Mouse (Mus musculus) midbrain, embryonic 14.5 days (tissue): Measurements from ENCODE around the gene Dgkd. TPM values are rescaled to one million over a fixed set of nuclear protein-coding genes. Genes with fewer than 3 reads are reported as not detected.
A peak's percentile ranks its signal among the peaks of the same experiment; 100 is the strongest.

Experiments used
- ATAC-seq: fragments of 200-750 bp; cut with Nextera tagmentation; 2 replicates; pipeline ENCODE4 v1.8.0; 2017; ENCODE audit warnings: moderate number of reproducible peaks, moderate library complexity; ENCODE audit not compliant: low FRiP score, low TSS enrichment
- DNase-seq: peaks from one replicate; pipeline ENCODE4 v3.0.0-alpha.2; 2015
- H3K27ac ChIP-seq: fragments of 300-500 bp; sonication (generic); replicated peaks from 2 replicates; pipeline ENCODE4 v1.5.1; 2014; ENCODE audit warnings: mild to moderate bottlenecking, low read depth, low read length, moderate library complexity
- H3K27me3 ChIP-seq: fragments of 300-500 bp; sonication (generic); 2 replicates; pipeline ENCODE4 v1.6.1; 2014; ENCODE audit warnings: low read length, control low read depth, mixed read lengths; ENCODE audit not compliant: control insufficient read depth, insufficient read depth
- H3K36me3 ChIP-seq: fragments of 300-500 bp; sonication (generic); 2 replicates; pipeline ENCODE4 v1.6.1; 2014; ENCODE audit warnings: low read length, control low read depth; ENCODE audit not compliant: control insufficient read depth, insufficient read depth
- H3K4me1 ChIP-seq: fragments of 300-500 bp; sonication (generic); 2 replicates; pipeline ENCODE4 v1.6.1; 2014; ENCODE audit warnings: mild to moderate bottlenecking, antibody characterized with exemption, low read length, control low read depth; ENCODE audit not compliant: control insufficient read depth, insufficient read depth
- H3K4me2 ChIP-seq: fragments of 300-500 bp; sonication (generic); 2 replicates; pipeline ENCODE4 v1.6.1; 2014; ENCODE audit warnings: mild to moderate bottlenecking, low read length, moderate library complexity
- H3K4me3 ChIP-seq: fragments of 300-500 bp; sonication (generic); replicated peaks from 2 replicates; pipeline ENCODE4 v1.5.1; 2014; ENCODE audit warnings: low read depth, low read length
- H3K9ac ChIP-seq: fragments of 300-500 bp; sonication (generic); replicated peaks from 2 replicates; pipeline ENCODE4 v1.6.1; 2014; ENCODE audit warnings: mild to moderate bottlenecking, low read length, moderate library complexity
- H3K9me3 ChIP-seq: fragments of 300-500 bp; sonication (generic); 2 replicates; pipeline ENCODE4 v1.6.1; 2016; ENCODE audit warnings: low read length, control low read depth, mixed read lengths; ENCODE audit not compliant: control insufficient read depth
- WGBS: fragments of 180-500 bp; shearing (Covaris S2); extraction: QIAGEN DNeasy Blood & Tissue Kit; methylation state at CpG from one replicate; pipeline ENCODE4 v1.1.7; 2014; 5-methylcytosine and 5-hydroxymethylcytosine counted together
- polyA plus RNA-seq: library from polyadenylated mRNA; unstranded; fragments of >200 nt; fragmentation: Nextera tagmentation; extraction: Ambion mirVana; gene quantifications from 2 replicates; pipeline ENCODE4 v1.2.1, GENCODE M21; 2014

Dgkd gene
- polyA plus RNA-seq = 48.0 and 50.2 TPM in 2 replicates

DNA sequence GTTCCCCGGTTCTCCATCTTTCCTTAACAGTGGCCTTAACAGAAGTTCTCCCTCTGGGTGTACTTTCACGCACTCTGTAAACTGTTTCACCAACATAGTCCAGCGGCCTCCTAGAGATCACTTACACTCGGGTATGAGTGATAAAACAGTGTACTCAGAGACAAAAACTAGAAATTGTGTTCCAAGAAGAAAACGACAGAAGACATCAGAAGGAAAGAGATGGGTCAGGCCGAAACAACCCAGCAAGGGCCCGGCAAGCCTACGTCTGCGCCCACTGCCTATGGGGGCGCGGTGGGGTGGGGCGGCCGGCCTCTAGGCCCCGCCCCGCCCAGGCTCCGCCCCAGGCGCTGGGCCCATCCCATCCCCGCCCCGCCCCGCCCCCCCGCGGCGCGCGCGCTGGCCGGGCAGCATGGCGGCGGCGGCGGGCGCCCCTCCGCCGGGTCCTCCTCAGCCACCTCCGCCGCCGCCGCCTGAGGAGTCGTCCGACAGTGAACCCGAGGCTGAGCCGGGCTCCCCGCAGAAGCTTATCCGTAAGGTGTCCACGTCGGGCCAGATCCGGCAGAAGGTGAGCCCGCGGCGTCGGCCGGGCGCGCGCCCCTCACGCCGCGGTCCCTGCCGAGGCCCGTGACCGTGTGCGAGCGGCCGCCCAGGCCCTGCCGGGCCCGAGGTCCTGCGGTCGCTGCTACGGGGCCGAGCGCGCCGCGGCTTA is at the start of gene Dgkd:
Gene Dgkd, plus strand, starts transcription at position 396 of the 709 bp plus-strand sequence.
- Histone ChIP-seq H3K9me3 (no peaks in the 10 kb centered on the region), H3K27me3 (no peaks in the 10 kb centered on the region), H3K9ac (peak within 1 kb of the TSS; percentile 87), H3K4me2 (peak within 1 kb of the TSS; percentile 93), H3K27ac (peak within 1 kb of the TSS; percentile 84), H3K4me3 (peak within 1 kb of the TSS; percentile 89), H3K4me1 (peaks cover 15% of the 10 kb centered on the region), H3K36me3 (no peaks in the 10 kb centered on the region)
- under 1% methylated on average over 69 of the region's 74 CpGs for WGBS
- ATAC-seq = peak; percentile 95
- peak; percentile 93 for DNase-seq

DNA sequence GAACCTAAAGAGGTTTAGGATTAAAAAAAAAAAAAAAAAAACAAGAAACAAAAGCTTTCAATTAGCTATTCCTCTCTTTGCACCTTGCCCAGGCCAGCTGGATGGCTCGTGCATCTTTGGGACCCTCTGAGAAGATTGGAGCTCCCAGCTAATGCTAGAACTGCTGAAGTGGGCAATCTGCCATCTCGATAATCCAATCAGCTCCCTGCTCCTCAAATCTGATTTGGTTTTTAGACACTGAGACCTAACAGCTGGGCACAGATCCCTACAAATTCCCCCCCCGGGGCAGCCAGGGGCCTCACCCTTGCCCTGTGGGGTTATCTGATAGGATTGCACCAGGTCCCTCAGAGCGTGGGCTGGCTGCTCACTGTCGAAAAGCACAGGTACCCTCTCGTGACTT is 49.5 kb upstream of the Dgkd start, which contains the start of gene Sag:
Gene Sag, plus strand, starts transcription at position 105 of the 400 bp plus-strand sequence.
- Histone ChIP-seq H3K27me3 (no peaks in the 10 kb centered on the region), H3K27ac (no peak within 1 kb of the TSS), H3K9ac (no peak within 1 kb of the TSS), H3K4me1 (no peaks in the 10 kb centered on the region), H3K4me3 (no peak within 1 kb of the TSS), H3K36me3 (no peaks in the 10 kb centered on the region), H3K9me3 (no peaks in the 10 kb centered on the region), H3K4me2 (no peak within 1 kb of the TSS)
- DNase-seq = peak; percentile 14
- ATAC-seq = no peak
- 71% methylated on average over 6 of the region's 6 CpGs for whole genome bisulfite sequencing

DNA sequence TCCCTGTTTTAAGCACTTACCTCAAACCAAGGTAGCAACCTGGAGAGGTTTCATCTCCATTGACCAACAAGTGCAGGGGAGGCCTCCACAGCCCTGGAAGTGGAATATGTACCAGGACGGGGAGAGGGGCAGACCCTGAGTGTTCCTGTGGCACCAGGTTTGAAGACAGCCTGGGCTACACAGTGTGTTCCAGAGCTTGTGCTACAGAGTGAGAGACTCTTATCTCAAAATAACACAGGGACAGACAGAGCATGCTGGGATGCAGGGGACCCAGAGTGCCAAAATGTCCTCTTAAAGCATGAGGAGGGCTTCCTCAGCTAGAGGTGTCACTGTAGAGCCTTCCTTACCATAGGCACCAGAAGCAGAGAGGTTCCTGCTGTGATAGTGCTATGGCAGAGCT is 45.3 kb upstream of the Dgkd start:
- Histone ChIP-seq H3K9me3 (no peaks in the 10 kb centered on the region), H3K9ac (no peak overlapping the region), H3K4me3 (no peak overlapping the region), H3K27ac (no peak overlapping the region), H3K27me3 (no peaks in the 10 kb centered on the region), H3K4me1 (no peaks in the 10 kb centered on the region), H3K36me3 (no peaks in the 10 kb centered on the region), H3K4me2 (no peak overlapping the region)
- ATAC-seq = no peak
- no peak for DNase-seq
- 85% methylated on average over 1 of the region's 1 CpGs for WGBS

DNA sequence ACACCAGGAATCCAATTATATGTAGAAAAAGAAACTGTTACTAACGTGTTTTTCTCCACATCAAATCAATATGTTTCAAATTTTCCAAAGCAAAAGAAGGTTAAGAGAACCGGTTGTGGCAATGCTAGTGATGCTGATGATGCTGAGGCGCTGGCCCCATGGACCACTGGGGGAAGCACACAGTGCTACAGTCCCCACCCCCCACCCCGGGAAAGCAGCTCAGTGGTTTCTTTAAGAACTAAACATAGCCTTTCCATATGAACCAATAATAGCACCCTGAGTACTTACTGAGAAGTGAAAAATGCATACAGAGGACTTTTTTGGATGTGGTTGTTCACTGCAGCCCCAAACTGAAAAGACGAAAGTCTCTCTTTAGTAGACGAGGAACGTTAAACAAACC is 41.7 kb upstream of the Dgkd start:
- Histone ChIP-seq H3K36me3 (no peaks in the 10 kb centered on the region), H3K4me1 (no peaks in the 10 kb centered on the region), H3K27ac (no peak overlapping the region), H3K4me2 (no peak overlapping the region), H3K4me3 (no peak overlapping the region), H3K9ac (no peak overlapping the region), H3K9me3 (no peaks in the 10 kb centered on the region), H3K27me3 (no peaks in the 10 kb centered on the region)
- DNase-seq (no peak), ATAC-seq (no peak)
- WGBS = 89% methylated on average over 7 of the region's 7 CpGs

DNA sequence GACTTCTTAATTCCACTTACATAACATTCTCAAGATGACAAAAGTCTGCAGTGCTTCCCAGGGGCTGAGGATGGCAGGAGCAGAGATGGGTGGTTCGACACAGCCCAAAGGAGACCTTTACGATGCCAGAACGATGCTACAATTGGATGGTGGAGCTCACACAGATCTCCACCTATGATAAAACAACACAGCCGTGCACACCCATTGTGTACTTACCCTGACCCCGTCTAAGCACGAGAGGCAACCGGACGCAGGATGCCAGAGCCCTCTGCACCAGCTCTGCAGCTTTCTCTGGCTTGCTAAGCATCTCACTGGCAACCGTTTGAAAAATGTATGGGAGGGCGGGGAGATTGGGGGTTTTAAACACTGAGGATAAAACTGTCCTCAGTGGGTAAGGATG is 41.0 kb upstream of the Dgkd start:
- Histone ChIP-seq H3K27ac (no peak overlapping the region), H3K4me3 (no peak overlapping the region), H3K36me3 (no peaks in the 10 kb centered on the region), H3K9ac (no peak overlapping the region), H3K27me3 (no peaks in the 10 kb centered on the region), H3K9me3 (no peaks in the 10 kb centered on the region), H3K4me1 (no peaks in the 10 kb centered on the region), H3K4me2 (no peak overlapping the region)
- no peak for ATAC-seq
- DNase-seq = no peak
- 84% methylated on average over 10 of the region's 10 CpGs for WGBS

DNA sequence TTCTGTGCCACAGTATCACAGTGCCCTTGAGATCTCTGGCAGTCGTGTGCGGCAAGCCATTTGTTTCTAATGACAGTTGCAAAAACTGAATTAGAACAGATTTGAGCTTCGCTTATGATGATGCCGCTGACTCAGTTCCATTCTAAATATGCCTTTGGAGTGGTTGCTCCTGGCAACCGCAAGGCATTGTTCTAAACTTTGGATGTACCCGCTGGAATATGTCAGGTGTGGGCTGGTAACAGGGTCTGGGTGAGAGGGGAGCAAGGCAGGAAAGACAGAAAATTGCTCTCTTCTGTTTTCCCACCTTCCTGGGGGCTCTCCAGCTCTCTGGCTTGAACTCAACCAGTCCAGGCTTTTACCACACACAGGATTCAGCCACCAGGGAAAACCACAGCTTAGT is 39.9 kb upstream of the Dgkd start:
- 74% methylated on average over 6 of the region's 6 CpGs for WGBS
- H3K4me1 ChIP-seq = no peaks in the 10 kb centered on the region
- ATAC-seq (no peak), DNase-seq (no peak)
- no peaks in the 10 kb centered on the region for H3K27me3 ChIP-seq
- H3K27ac ChIP-seq = no peak overlapping the region
- no peak overlapping the region for H3K4me2 ChIP-seq
- H3K4me3 ChIP-seq = no peak overlapping the region
- no peak overlapping the region for H3K9ac ChIP-seq
- no peaks in the 10 kb centered on the region for H3K36me3 ChIP-seq
- no peaks in the 10 kb centered on the region for H3K9me3 ChIP-seq

DNA sequence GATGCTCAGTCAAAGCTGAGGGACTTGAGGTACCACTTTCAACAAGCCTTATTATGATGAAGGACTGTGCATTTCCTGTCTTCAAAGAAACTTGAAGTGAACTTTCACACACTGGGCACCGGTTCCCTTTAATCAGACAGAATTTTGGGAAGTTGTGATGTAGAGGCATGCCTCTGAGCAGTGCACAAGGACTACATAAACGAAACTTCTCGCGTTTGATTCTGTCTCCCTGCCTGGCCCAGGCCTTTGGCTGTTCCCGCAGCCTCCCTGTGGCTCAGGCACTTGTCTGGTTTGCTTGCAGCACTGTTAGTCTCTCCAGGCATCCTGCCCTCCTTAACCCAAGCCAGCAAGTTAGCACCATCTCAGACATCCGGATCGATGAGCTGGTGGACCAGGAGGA is 39.4 kb upstream of the Dgkd start:
- no peak overlapping the region for H3K27ac ChIP-seq

DNA sequence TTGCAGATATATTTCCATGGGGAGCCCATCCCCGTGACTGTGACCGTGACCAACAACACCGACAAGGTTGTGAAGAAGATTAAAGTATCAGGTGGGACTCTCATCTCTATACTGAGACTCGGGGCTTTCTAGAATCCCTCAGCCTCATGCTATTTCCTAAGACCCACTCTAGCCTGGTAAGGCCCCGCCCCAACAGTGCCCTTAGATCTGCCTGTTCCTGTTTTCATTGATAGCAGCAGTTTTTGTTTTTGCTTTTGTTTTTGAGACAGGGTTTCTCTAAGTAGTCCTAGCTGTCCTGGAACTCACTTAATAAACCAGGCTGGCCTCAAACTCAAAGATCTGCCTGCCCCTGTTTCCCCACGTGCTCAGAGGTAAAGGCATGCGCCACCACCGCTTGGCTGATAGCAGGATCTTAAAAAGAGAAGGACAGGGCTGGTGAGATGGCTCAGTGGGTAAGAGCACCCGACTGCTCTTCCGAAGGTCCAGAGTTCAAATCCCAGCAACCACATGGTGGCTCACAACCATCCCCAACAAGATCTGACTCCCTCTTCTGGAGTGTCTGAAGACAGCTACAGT is 28.6 kb upstream of the Dgkd start:
- Histone ChIP-seq H3K4me3 (no peak overlapping the region), H3K27me3 (no peaks in the 10 kb centered on the region), H3K9ac (no peak overlapping the region), H3K4me1 (no peaks in the 10 kb centered on the region), H3K36me3 (no peaks in the 10 kb centered on the region), H3K9me3 (no peaks in the 10 kb centered on the region), H3K27ac (no peak overlapping the region), H3K4me2 (no peak overlapping the region)
- no peak for DNase-seq
- 91% methylated on average over 10 of the region's 10 CpGs for WGBS
- ATAC-seq = no peak

More for the DNA sequence above, 39.4 kb upstream of the Dgkd start:
- 83% methylated on average over 7 of the region's 7 CpGs for WGBS
- no peak overlapping the region for H3K4me2 ChIP-seq
- no peak overlapping the region for H3K4me3 ChIP-seq
- no peaks in the 10 kb centered on the region for H3K27me3 ChIP-seq
- DNase-seq = no peak
- H3K4me1 ChIP-seq = no peaks in the 10 kb centered on the region
- no peak for ATAC-seq
- H3K9ac ChIP-seq = no peak overlapping the region
- no peaks in the 10 kb centered on the region for H3K36me3 ChIP-seq
- no peaks in the 10 kb centered on the region for H3K9me3 ChIP-seq

DNA sequence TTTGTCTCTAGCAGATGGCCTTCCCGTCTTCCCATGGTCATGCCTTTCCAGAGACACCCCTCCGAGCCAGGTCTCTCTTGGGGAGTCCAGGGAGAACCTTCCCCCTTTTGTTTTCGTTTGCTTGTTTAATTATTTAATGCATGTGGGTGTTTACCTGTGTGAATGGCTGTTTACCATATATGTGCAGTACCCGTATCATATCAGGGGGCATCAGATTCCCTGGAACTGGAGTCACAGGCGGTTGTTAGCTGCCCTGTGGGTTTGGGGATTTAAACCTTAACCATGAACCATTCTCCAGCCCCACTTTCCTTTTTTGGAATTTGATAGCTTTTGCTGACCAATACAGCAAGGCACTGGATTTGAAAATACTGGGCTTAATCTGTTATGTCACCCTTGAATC is 27.8 kb upstream of the Dgkd start:
- Histone ChIP-seq H3K4me1 (no peaks in the 10 kb centered on the region), H3K4me2 (no peak overlapping the region), H3K9me3 (no peaks in the 10 kb centered on the region), H3K27ac (no peak overlapping the region), H3K27me3 (no peaks in the 10 kb centered on the region), H3K9ac (no peak overlapping the region), H3K36me3 (no peaks in the 10 kb centered on the region), H3K4me3 (no peak overlapping the region)
- whole genome bisulfite sequencing = 86% methylated on average over 5 of the region's 5 CpGs
- ATAC-seq (no peak), DNase-seq (no peak)
